Mouse (Mus musculus): ENCODE data around the gene Bbs1. TPM values are rescaled to one million over a fixed set of nuclear protein-coding genes. Genes with fewer than 3 reads are reported as not detected.

The Bbs1 gene
- polyA plus RNA-seq, 1 experiment from 2014 or later = 2.8 TPM

DNA sequence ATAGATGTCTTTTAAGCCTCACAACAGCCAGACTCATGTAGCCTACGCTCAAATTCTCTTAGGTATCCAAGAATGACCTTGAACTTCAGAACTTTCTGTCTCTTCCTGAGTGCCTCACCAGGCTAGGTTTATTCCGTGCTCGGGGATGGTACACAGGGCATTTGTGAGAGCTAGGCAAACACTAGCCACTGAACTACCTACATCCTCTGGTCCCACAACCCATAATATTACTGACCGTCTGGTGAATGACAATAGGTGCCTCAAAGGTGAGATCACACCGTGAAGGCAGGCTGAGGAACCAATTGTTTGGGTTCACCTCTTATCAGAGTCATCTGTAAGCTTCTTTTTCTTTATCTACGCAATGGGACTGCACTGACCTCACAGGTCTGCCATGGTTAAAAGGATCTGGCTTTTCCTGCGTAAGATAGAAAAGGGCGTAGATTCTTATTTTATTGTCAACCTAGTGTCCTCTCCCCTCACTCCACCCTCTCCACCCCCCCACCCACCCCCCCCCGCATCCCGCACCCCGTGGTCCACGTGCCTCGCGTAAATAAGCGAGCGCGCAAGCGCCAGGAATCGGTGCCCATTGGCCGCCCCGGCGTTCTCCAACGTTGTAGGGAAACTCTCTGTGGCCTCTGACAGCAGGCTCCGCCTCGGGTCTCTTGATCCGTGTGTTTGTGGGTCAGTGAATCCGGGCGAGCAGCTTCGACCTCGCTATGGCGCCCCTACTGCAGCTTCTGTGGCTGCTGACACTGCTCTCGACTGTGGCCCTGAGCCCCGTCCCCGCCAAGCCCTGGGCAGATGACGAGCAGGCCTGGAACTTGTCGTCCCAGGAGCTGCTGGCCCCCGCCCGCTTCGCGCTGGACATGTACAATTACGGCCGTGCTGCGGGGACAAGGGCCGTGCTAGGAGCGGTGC, 51.6 kb downstream of the Bbs1 start, which contains the start of gene Ctsf:
Ctsf (plus strand) TSS at position 579 of the 918 bp plus-strand sequence.
- Histone ChIP-seq H3K27ac (ENCODE audit: poor library complexity, severe bottlenecking) (peak within 1 kb of the TSS; percentile 48; the same call in 1 of the 2 replicates), H3K27me3 (replicated peaks) (peaks cover 27% of the 10 kb centered on the region)

DNA sequence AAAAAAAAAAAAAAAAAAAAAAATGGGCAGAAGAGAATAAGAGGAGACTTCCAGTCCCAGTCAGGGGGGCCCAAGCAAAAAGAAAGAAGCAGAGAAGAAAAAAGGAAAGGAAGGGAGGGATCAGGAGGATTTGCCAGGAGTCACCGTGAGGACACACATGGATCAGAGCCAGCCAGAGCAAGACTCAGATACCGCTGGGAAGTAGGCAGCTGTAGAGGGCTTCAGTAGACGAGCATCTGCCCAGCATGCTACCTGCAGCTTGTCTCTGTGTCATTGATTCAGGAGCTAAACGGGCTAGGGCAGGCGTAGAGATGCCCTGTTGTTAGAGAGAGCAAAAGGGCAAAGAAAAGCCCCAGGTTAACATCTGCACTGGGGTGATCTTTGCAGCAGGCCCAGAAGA, 56.1 kb downstream of the Bbs1 start:
- Histone ChIP-seq H3K4me1 (replicated peaks) (peaks cover 5% of the 10 kb centered on the region; the same call in 1 of the 2 replicates), H3K9ac (no peak overlapping the region), H3K27ac (ENCODE audit: poor library complexity, severe bottlenecking) (no peak overlapping the region), H3K36me3 (no peaks in the 10 kb centered on the region), H3K4me2 (no peak overlapping the region), H3K27me3 (replicated peaks) (peaks cover 15% of the 10 kb centered on the region), H3K9me3 (replicated peaks) (no peaks in the 10 kb centered on the region), H3K4me3 (no peak overlapping the region)
- ATAC-seq (ENCODE audit: insufficient number of reproducible peaks, low FRiP score) = no peak
- 46% methylated on average over 5 of the region's 5 CpGs for WGBS

More for the DNA sequence above, 51.6 kb downstream of the Bbs1 start, which contains the start of gene Ctsf:
- peak; percentile 77 for ATAC-seq (ENCODE audit: insufficient number of reproducible peaks, low FRiP score)
- WGBS = 4% methylated on average over 45 of the region's 45 CpGs
- no peaks in the 10 kb centered on the region for H3K9me3 ChIP-seq (replicated peaks)
- peak within 1 kb of the TSS; percentile 73 for H3K9ac ChIP-seq
- 0 out of 2 replicates have a peak, but pooled peaks cover 7% of the 10 kb centered on the region for H3K36me3 ChIP-seq
- peak within 1 kb of the TSS; percentile 96 for H3K4me2 ChIP-seq
- H3K4me3 ChIP-seq = peak within 1 kb of the TSS; percentile 59
- peaks cover 9% of the 10 kb centered on the region; the same call in 1 of the 2 replicates for H3K4me1 ChIP-seq (replicated peaks)

DNA sequence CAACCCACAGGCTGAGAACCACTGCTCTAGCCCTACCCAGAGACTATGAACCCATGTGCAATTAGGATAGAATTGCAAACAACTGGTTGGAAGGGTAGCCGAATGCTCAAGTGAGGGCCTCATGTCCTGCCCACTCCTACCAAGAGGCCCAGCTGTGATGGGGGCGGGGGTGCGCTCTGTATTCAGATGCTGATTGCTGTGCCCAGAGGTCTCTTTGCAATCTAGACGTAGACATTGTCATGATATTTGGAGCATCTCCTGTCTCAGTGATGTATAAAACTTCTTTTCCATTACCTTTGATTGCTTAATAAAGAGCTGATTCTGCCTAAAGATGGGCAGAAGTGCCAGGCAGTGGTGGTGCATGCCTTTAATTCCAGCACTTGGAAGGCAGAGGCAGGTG, 56.6 kb downstream of the Bbs1 start:
- ATAC-seq (ENCODE audit: insufficient number of reproducible peaks, low FRiP score) = no peak
- no peak overlapping the region for H3K4me3 ChIP-seq
- no peak overlapping the region for H3K27ac ChIP-seq (ENCODE audit: poor library complexity, severe bottlenecking)
- no peaks in the 10 kb centered on the region for H3K9me3 ChIP-seq (replicated peaks)
- H3K9ac ChIP-seq = no peak overlapping the region
- WGBS = 41% methylated on average over 4 of the region's 4 CpGs
- peaks cover 15% of the 10 kb centered on the region for H3K27me3 ChIP-seq (replicated peaks)
- peaks cover 4% of the 10 kb centered on the region; the same call in 1 of the 2 replicates for H3K4me1 ChIP-seq (replicated peaks)
- H3K36me3 ChIP-seq = no peaks in the 10 kb centered on the region
- no peak overlapping the region for H3K4me2 ChIP-seq

DNA sequence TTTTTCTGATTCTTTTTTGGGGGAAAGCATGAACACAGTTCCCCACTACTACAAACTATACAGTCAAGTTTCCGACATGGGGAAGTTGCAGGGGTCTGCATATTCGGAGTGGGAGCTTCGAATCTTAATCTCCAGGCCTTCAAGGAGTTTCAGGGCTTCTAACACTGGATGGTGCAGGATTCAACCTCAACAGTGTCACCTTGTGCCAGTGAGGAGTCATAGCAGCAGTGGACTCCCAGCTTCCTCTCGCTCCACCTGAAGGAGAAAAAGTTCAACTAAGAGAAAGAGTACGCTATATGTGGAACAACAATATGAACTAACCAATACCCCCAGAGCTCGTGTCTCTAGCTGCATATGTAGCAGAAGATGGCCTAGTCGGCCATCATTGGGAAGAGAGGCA, 58.9 kb downstream of the Bbs1 start:
- Histone ChIP-seq H3K4me2 (no peak overlapping the region), H3K4me1 (replicated peaks) (no peaks in the 10 kb centered on the region), H3K4me3 (no peak overlapping the region), H3K36me3 (no peaks in the 10 kb centered on the region), H3K27me3 (replicated peaks) (peaks cover 22% of the 10 kb centered on the region), H3K9me3 (replicated peaks) (no peaks in the 10 kb centered on the region), H3K9ac (no peak overlapping the region), H3K27ac (ENCODE audit: poor library complexity, severe bottlenecking) (no peak overlapping the region)
- WGBS = 28% methylated on average over 7 of the region's 7 CpGs
- no peak for ATAC-seq (ENCODE audit: insufficient number of reproducible peaks, low FRiP score)

DNA sequence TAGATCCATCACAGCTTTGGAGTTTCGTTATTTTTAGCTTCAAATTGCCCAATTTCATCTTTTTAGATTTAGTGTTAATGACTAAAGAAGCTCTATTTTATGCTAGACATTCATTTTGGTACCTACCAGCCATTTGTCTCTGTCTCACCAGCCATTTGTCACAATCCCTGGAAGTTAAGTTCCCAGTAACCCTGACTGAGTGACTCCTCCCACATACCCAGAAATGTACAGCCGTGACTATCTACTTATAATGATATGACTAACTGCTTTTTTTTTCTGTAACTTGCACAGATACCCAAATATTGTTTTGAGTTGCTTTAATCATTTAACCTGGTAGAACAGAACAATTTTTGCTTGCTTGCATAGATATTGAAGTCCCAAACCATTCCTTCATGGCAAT, 60.6 kb downstream of the Bbs1 start:
- H3K27me3 ChIP-seq (replicated peaks) = peaks cover 37% of the 10 kb centered on the region
- H3K4me2 ChIP-seq = no peak overlapping the region
- no peak overlapping the region for H3K4me3 ChIP-seq
- H3K9ac ChIP-seq = no peak overlapping the region
- no peak for ATAC-seq (ENCODE audit: insufficient number of reproducible peaks, low FRiP score)
- 46% methylated on average over 2 of the region's 2 CpGs for WGBS
- H3K4me1 ChIP-seq (replicated peaks) = no peaks in the 10 kb centered on the region
- no peaks in the 10 kb centered on the region for H3K36me3 ChIP-seq
- no peaks in the 10 kb centered on the region for H3K9me3 ChIP-seq (replicated peaks)
- no peak overlapping the region for H3K27ac ChIP-seq (ENCODE audit: poor library complexity, severe bottlenecking)

DNA sequence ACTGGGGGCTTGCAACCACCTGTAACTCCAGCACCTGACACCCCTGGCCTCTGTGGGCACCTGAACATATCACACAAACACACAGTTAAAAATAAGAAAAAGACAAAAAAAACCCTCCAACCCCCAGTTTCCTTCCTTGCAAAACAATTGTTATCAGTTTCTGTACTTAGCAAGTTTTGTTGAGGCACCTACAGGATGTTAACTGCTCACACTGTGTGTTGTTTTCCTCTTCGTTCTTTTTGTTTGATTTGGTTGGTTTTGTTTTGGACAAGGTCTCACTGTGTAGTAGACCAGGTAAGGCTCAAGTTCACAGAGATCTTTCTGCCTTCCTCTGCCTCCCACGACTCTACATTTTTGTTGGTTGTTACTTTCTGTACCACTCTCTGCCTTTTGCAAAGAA, 63.8 kb downstream of the Bbs1 start:
- Histone ChIP-seq H3K27ac (ENCODE audit: poor library complexity, severe bottlenecking) (no peak overlapping the region), H3K4me3 (no peak overlapping the region), H3K27me3 (replicated peaks) (peaks cover 36% of the 10 kb centered on the region), H3K4me1 (replicated peaks) (peaks cover 15% of the 10 kb centered on the region), H3K9me3 (replicated peaks) (no peaks in the 10 kb centered on the region), H3K36me3 (no peaks in the 10 kb centered on the region), H3K4me2 (no peak overlapping the region), H3K9ac (no peak overlapping the region)
- WGBS = 56% methylated on average over 2 of the region's 2 CpGs
- ATAC-seq (ENCODE audit: insufficient number of reproducible peaks, low FRiP score) = no peak

DNA sequence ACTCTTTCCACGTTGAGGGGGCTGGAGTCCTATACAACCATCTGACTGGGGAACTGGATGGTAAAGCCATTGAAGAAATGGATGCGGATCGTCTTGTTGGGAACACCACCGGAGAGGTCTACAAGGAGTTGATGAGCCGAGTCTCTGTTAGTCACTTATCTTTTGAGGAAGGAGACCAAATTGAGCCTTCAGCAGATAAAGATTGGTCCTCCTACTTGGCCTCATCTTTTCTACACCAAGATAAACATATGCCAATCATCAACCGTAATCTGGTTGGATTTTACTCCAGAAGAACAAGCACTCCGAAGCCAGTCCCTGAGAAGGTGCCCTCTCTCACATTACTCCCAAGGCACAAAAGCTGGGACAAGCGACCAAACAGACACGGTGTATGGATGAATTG, 65.6 kb downstream of the Bbs1 start:
- Histone ChIP-seq H3K36me3 (peaks cover 4% of the 10 kb centered on the region), H3K27ac (ENCODE audit: poor library complexity, severe bottlenecking) (no peak overlapping the region)
- 76% methylated on average over 9 of the region's 9 CpGs for WGBS

DNA sequence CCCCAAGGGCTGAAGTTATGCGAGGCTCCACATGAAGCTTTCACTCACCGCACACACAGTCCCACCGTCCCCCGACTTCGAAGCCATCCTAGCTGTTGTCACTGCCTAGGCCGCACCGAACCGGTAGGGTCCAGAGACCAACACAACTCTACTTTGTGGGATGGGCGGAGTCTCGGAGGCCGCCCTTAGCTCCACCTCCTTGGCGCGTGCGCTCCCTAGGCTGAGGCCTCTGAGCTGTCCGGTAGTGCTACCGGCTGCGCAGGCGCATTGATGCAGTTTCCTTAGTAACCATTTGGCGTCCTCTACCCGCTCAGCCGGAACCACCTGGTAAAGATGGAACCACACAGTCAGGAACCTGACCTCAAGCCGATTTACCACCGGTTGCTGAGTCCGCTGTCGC, 67.3 kb downstream of the Bbs1 start, which contains the start of the genes Ccs and Ccdc87:
Ccs (minus strand) TSS at position 184 of the 400 bp plus-strand sequence.
Ccdc87 (plus strand) TSS at position 218 of the 400 bp plus-strand sequence.
- Histone ChIP-seq H3K4me2 (peak within 1 kb of the TSS; percentile 86), H3K4me3 (peak within 1 kb of the TSS; percentile 54), H3K4me1 (replicated peaks) (peaks cover 15% of the 10 kb centered on the region), H3K27ac (ENCODE audit: poor library complexity, severe bottlenecking) (no peak within 1 kb of the TSS), H3K9me3 (replicated peaks) (no peaks in the 10 kb centered on the region), H3K9ac (peak within 1 kb of the TSS; percentile 81), H3K36me3 (peaks cover 4% of the 10 kb centered on the region), H3K27me3 (replicated peaks) (peaks cover 36% of the 10 kb centered on the region)
- peak; percentile 98 for ATAC-seq (ENCODE audit: insufficient number of reproducible peaks, low FRiP score)
- under 1% methylated on average over 25 of the region's 25 CpGs for WGBS

More for the DNA sequence above, 65.6 kb downstream of the Bbs1 start:
- Histone ChIP-seq H3K4me1 (replicated peaks) (peaks cover 15% of the 10 kb centered on the region), H3K4me3 (no peak overlapping the region), H3K9me3 (replicated peaks) (no peaks in the 10 kb centered on the region), H3K4me2 (no peak overlapping the region), H3K27me3 (replicated peaks) (peaks cover 36% of the 10 kb centered on the region), H3K9ac (no peak overlapping the region)
- ATAC-seq (ENCODE audit: insufficient number of reproducible peaks, low FRiP score) = no peak

DNA sequence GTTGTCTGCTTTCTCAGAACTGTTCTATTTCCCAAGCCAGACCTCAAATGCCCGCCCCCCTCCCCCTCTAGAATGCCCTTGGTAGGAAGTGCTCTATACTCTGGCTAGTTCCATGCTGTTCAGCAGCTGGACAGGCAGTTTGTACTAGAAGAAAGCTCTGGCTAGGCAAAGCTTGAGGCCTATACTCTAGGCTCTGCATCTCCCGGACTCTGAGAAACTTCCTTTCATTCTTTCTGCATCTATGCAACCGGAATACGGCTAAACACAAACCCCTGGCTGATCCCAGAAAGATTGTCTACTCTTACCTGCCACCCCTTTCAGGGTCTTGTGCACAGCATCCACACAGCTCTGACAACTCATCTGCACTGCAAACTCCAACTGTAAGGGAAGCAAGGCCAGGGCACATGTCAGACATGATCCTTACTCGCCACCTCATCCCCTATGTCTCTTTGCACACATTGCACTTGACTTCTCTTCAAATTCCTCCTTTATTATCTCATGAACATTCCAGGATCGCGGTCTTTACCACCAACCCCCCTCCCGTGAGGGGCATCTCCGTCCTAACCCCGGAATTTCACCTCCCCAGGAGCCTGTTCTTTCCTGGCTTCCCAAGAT, 67.8 kb downstream of the Bbs1 start:
- Histone ChIP-seq H3K36me3 (peaks cover 4% of the 10 kb centered on the region), H3K9me3 (replicated peaks) (no peaks in the 10 kb centered on the region), H3K4me1 (replicated peaks) (peaks cover 15% of the 10 kb centered on the region), H3K27ac (ENCODE audit: poor library complexity, severe bottlenecking) (no peak overlapping the region), H3K9ac (peak overlapping the region; percentile 81), H3K4me3 (peak overlapping the region; percentile 54), H3K4me2 (peak overlapping the region; percentile 86), H3K27me3 (replicated peaks) (peaks cover 36% of the 10 kb centered on the region)
- ATAC-seq (ENCODE audit: insufficient number of reproducible peaks, low FRiP score) = peak; percentile 47
- 31% methylated on average over 10 of the region's 10 CpGs for WGBS

DNA sequence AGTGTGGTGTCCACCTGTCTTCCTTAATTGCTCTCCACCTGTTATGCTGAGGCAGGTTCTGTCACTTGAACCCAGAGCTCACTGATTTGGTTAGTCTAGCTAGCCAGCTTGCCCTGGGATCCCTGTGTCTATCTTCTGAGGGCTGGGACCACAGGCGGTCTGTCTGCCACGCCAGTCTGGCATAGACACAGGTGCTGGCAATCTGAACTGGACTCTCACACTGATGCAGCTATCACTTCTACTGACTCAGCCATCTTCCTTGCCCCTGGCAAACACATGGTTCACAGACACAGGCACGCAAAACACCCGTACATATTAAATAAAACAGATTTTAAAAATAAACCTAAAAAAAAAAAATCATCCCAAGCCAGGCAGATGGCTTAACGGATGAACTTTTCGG, 69.4 kb downstream of the Bbs1 start:
- peaks cover 25% of the 10 kb centered on the region for H3K27me3 ChIP-seq (replicated peaks)
- ATAC-seq (ENCODE audit: insufficient number of reproducible peaks, low FRiP score) = no peak
- H3K4me2 ChIP-seq = no peak overlapping the region
- WGBS = 89% methylated on average over 6 of the region's 6 CpGs
- no peak overlapping the region for H3K4me3 ChIP-seq
- H3K4me1 ChIP-seq (replicated peaks) = peaks cover 15% of the 10 kb centered on the region
- no peak overlapping the region for H3K9ac ChIP-seq
- H3K27ac ChIP-seq (ENCODE audit: poor library complexity, severe bottlenecking) = no peak overlapping the region
- no peaks in the 10 kb centered on the region for H3K9me3 ChIP-seq (replicated peaks)
- H3K36me3 ChIP-seq = peaks cover 17% of the 10 kb centered on the region

All from heart, embryonic 12.5 days (tissue).